Mouse (Mus musculus) olfactory bulb, adult 2 months (tissue): ENCODE results near the gene Ctdsp2. TPM values are rescaled to one million over a fixed set of nuclear protein-coding genes. Genes with fewer than 3 reads are reported as not detected.
A peak's percentile ranks its signal among the peaks of the same experiment; 100 is the strongest.

Experiments
- H3K27ac ChIP-seq: fragments of 200-500 bp; 2 replicates; pipeline ENCODE4 v1.5.1; 2012; ENCODE audit warnings: low read depth, low read length; ENCODE audit not compliant: insufficient read depth
- H3K4me1 ChIP-seq: fragments of 200-500 bp; 2 replicates; pipeline ENCODE4 v1.6.1; 2012; ENCODE audit warnings: low read length; ENCODE audit not compliant: control insufficient read depth, insufficient read depth
- H3K4me3 ChIP-seq: fragments of 200-500 bp; 2 replicates; pipeline ENCODE4 v1.5.1; 2012; ENCODE audit warnings: mild to moderate bottlenecking, low read depth, low read length, moderate library complexity; ENCODE audit not compliant: insufficient read depth
- CTCF ChIP-seq: fragments of 200-500 bp; IDR thresholded peaks from 2 replicates; pipeline ENCODE4 v1.5.1; 2012; ENCODE audit warnings: low read depth, mild to moderate bottlenecking, low read length, moderate library complexity; ENCODE audit not compliant: insufficient read depth
- POLR2A ChIP-seq: fragments of 200-500 bp; IDR thresholded peaks from 2 replicates; pipeline ENCODE4 v1.6.1; 2012; ENCODE audit warnings: mild to moderate bottlenecking, low read depth, low read length, moderate library complexity; ENCODE audit not compliant: insufficient read depth
- WGBS: fragments of 180-500 bp; shearing (Covaris S2); methylation state at CpG from one replicate; pipeline ENCODE4 v1.1.7; 2018; 5-methylcytosine and 5-hydroxymethylcytosine counted together
- polyA plus RNA-seq: library from polyadenylated mRNA; stranded (reverse); fragments of >200 nt; gene quantifications from 2 replicates; pipeline ENCODE4 v1.2.4, GENCODE M21; 2012; ENCODE audit warnings: low replicate concordance; ENCODE audit not compliant: missing spikeins, insufficient read depth, insufficient read length

The Ctdsp2 gene
- polyA plus RNA-seq, 1 experiment, result not detected

GRCm38 (mm10) chr10:126985127-126985526, 6.6 kb downstream of the Ctdsp2 start:
- Histone ChIP-seq H3K4me3 (no peak overlapping the region; the same call in 1 of the 2 replicates), H3K4me1 (peaks cover 70% of the 10 kb centered on the region), H3K27ac (peak overlapping the region; percentile 42; the same call in 1 of the 2 replicates)
- TF ChIP-seq CTCF (no peak), POLR2A (no peak)
- 36% methylated on average over 4 of the region's 4 CpGs for WGBS

GRCm38 (mm10) chr10:126985579-126985978, 7.1 kb downstream of the Ctdsp2 start:
- Histone ChIP-seq H3K4me3 (no peak overlapping the region), H3K4me1 (peaks cover 74% of the 10 kb centered on the region), H3K27ac (peak overlapping the region; percentile 38; the same call in 1 of the 2 replicates)
- TF ChIP-seq CTCF, result no peak
- TF ChIP-seq POLR2A, result no peak
- WGBS, result 79% methylated on average over 9 of the region's 9 CpGs

- peak overlapping the region; percentile 49 for H3K27ac ChIP-seq
- TF ChIP-seq CTCF (no peak), POLR2A (no peak)
- H3K4me3 ChIP-seq, result peak overlapping the region; percentile 10; the same call in 1 of the 2 replicates
- WGBS, result 10% methylated on average over 4 of the region's 4 CpGs
- H3K4me1 ChIP-seq, result peaks cover 84% of the 10 kb centered on the region
These were observed 8.0 kb downstream of the Ctdsp2 start for GRCm38 (mm10) chr10:126986541-126986961.

GRCm38 (mm10) chr10:126987183-126988118, 8.9 kb downstream of the Ctdsp2 start:
- no peak overlapping the region for H3K4me3 ChIP-seq
- WGBS, result 35% methylated on average over 8 of the region's 8 CpGs
- TF ChIP-seq POLR2A, result no peak
- TF ChIP-seq CTCF, result no peak
- peak overlapping the region; percentile 49 for H3K27ac ChIP-seq
- peaks cover 77% of the 10 kb centered on the region for H3K4me1 ChIP-seq

GRCm38 (mm10) chr10:126988513-126989165, 10.1 kb downstream of the Ctdsp2 start:
- no peak overlapping the region for H3K4me3 ChIP-seq
- peaks cover 69% of the 10 kb centered on the region for H3K4me1 ChIP-seq
- H3K27ac ChIP-seq, result no peak overlapping the region
- WGBS, result 41% methylated on average over 5 of the region's 5 CpGs
- TF ChIP-seq CTCF, result no peak
- TF ChIP-seq POLR2A, result no peak

GRCm38 (mm10) chr10:126990313-126991056, 12.0 kb downstream of the Ctdsp2 start:
- Histone ChIP-seq H3K4me3 (no peak overlapping the region), H3K27ac (0 out of 2 replicates have a peak overlapping the region, but pooled peaks have one; percentile 16), H3K4me1 (peaks cover 53% of the 10 kb centered on the region)
- peak; percentile 90 for TF ChIP-seq CTCF
- no peak for TF ChIP-seq POLR2A
- WGBS, result 10% methylated on average over 7 of the region's 7 CpGs

- 12% methylated on average over 3 of the region's 3 CpGs for WGBS
- H3K4me3 ChIP-seq, result no peak overlapping the region
- TF ChIP-seq POLR2A (no peak), CTCF (no peak)
- no peak overlapping the region for H3K27ac ChIP-seq
- H3K4me1 ChIP-seq, result peaks cover 41% of the 10 kb centered on the region
These were observed 13.2 kb downstream of the Ctdsp2 start for GRCm38 (mm10) chr10:126991676-126992075.

GRCm38 (mm10) chr10:126993621-126994020, 15.1 kb downstream of the Ctdsp2 start:
- H3K4me3 ChIP-seq, result no peak overlapping the region
- 83% methylated on average over 3 of the region's 3 CpGs for WGBS
- no peak overlapping the region for H3K27ac ChIP-seq
- TF ChIP-seq POLR2A (no peak), CTCF (no peak)
- peaks cover 24% of the 10 kb centered on the region for H3K4me1 ChIP-seq
